Mouse (Mus musculus) lung, adult 2 months (tissue): Measurements from ENCODE around the gene Acot2.

Experiments
- CTCF ChIP-seq: fragments of 200-500 bp; IDR thresholded peaks from 2 replicates; pipeline ENCODE4 v1.5.1; 2011; ENCODE audit warnings: mild to moderate bottlenecking, low read length, control low read depth; ENCODE audit not compliant: insufficient read depth
- POLR2A ChIP-seq: fragments of 200-500 bp; IDR thresholded peaks from 2 replicates; pipeline ENCODE4 v1.6.1; 2011; ENCODE audit warnings: low read depth, mild to moderate bottlenecking, control low read depth, low read length, borderline replicate concordance; ENCODE audit errors: extremely low read depth

GRCm38 (mm10) chr12:83947260-83947811 is 40.3 kb upstream of the Acot2 start:
- TF ChIP-seq CTCF (no peak), POLR2A (no peak)
